Mouse (Mus musculus) kidney, embryonic 15.5 days (tissue): ENCODE data around the gene Tbc1d10a. TPM values are rescaled to one million over a fixed set of nuclear protein-coding genes. Genes with fewer than 3 reads are reported as not detected.

ENCODE experiments used
- ATAC-seq: fragments of 200-750 bp; cut with Nextera tagmentation; replicated peaks from 2 replicates; pipeline ENCODE4 v1.8.0; 2017; ENCODE audit warnings: moderate TSS enrichment; ENCODE audit not compliant: low FRiP score
- H3K27ac ChIP-seq: fragments of 300-500 bp; sonication (generic); 2 replicates; pipeline ENCODE4 v1.5.1; 2015; ENCODE audit warnings: mild to moderate bottlenecking, inconsistent platforms
- H3K27me3 ChIP-seq: fragments of 300-500 bp; sonication (generic); 2 replicates; pipeline ENCODE4 v1.6.1; 2015; ENCODE audit warnings: inconsistent platforms
- H3K36me3 ChIP-seq: fragments of 300-500 bp; sonication (generic); 2 replicates; pipeline ENCODE4 v1.6.1; 2015; ENCODE audit warnings: inconsistent platforms
- H3K4me1 ChIP-seq: fragments of 300-500 bp; sonication (generic); 2 replicates; pipeline ENCODE4 v1.6.1; 2015; ENCODE audit warnings: inconsistent platforms
- H3K4me2 ChIP-seq: fragments of 300-500 bp; sonication (generic); 2 replicates; pipeline ENCODE4 v1.6.1; 2015; ENCODE audit warnings: moderate library complexity, mild to moderate bottlenecking, inconsistent platforms
- H3K4me3 ChIP-seq: fragments of 300-500 bp; sonication (generic); replicated peaks from 2 replicates; pipeline ENCODE4 v1.5.1; 2015; ENCODE audit warnings: mild to moderate bottlenecking, inconsistent platforms
- H3K9ac ChIP-seq: fragments of 300-500 bp; sonication (generic); 2 replicates; pipeline ENCODE4 v1.6.1; 2015; ENCODE audit warnings: mild to moderate bottlenecking, inconsistent platforms
- H3K9me3 ChIP-seq: fragments of 300-500 bp; sonication (generic); replicated peaks from 2 replicates; pipeline ENCODE4 v1.6.1; 2016; ENCODE audit warnings: inconsistent platforms
- WGBS: fragments of 180-500 bp; shearing (Covaris S2); methylation state at CpG from one replicate; pipeline ENCODE4 v1.1.7; 2015; ENCODE audit warnings: mixed read lengths; 5-methylcytosine and 5-hydroxymethylcytosine counted together
- polyA plus RNA-seq: library from polyadenylated mRNA; unstranded; fragments of >200 nt; fragmentation: Nextera tagmentation; extraction: Ambion mirVana; gene quantifications from 2 replicates; pipeline ENCODE4 v1.2.1, GENCODE M21; 2015

The Tbc1d10a gene
- polyA plus RNA-seq, 1 experiment from 2014 or later, result 43.9 TPM

DNA sequence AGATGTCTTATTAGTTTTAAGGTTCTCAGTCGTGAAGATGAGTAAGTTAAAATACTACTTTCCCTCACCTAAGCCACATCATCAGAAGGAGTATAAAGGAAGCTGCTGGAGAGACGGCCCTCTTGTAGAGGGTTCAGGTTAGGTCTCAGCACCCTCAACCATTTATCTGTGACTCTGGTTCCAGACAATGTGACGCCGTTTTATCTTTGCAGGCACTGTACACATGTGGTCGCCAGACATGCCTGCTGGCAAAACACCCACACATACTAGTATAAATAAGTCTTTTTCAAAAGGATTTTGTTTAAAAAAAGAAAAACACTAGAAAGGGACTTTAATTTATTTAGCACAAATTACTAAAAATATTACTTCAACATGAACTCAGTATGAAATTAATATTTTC is 30.9 kb upstream of the Tbc1d10a start:
- Histone ChIP-seq H3K4me1 (peaks cover 13% of the 10 kb centered on the region), H3K9ac (no peak overlapping the region), H3K27me3 (no peaks in the 10 kb centered on the region), H3K4me3 (no peak overlapping the region), H3K9me3 (0 out of 2 replicates have a peak, but pooled peaks cover 3% of the 10 kb centered on the region), H3K4me2 (no peak overlapping the region), H3K27ac (no peak overlapping the region), H3K36me3 (peaks cover 9% of the 10 kb centered on the region; the same call in 1 of the 2 replicates)
- ATAC-seq, result no peak
- WGBS, result 80% methylated on average over 5 of the region's 5 CpGs

DNA sequence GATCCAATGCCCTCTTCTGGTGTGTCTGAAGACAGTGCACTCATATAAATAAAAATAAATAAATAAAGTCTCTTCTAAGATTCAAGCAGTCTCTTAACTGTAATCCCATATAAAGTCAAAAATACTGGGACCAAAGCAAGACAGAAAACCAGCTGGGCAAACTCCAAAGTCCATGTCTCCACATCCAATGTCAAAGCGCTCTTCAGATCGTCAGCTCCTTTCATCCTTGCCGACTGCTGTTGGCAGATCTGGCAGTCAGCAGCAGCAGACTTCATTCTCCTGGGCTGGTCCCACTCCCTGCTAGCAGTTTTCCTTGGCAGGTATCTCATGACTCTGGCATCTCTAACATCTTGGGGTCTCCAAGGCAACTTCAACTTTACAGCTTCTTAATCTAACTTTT is 27.9 kb upstream of the Tbc1d10a start:
- 91% methylated on average over 3 of the region's 3 CpGs for WGBS
- Histone ChIP-seq H3K9ac (no peak overlapping the region), H3K4me1 (peaks cover 36% of the 10 kb centered on the region), H3K27ac (no peak overlapping the region), H3K9me3 (0 out of 2 replicates have a peak, but pooled peaks cover 3% of the 10 kb centered on the region), H3K4me2 (no peak overlapping the region), H3K27me3 (no peaks in the 10 kb centered on the region), H3K4me3 (no peak overlapping the region), H3K36me3 (peaks cover 27% of the 10 kb centered on the region)
- ATAC-seq, result no peak

GRCm38 (mm10) chr11:4159808-4160708 is 26.5 kb upstream of the Tbc1d10a start, which contains the start of the genes Ccdc157 and Sf3a1:
TSS of gene Ccdc157 (minus strand) at chr11:4160293.
TSS of gene Sf3a1 (plus strand) at chr11:4160350.
- Histone ChIP-seq H3K9me3 (no peaks in the 10 kb centered on the region), H3K36me3 (peaks cover 41% of the 10 kb centered on the region), H3K4me3 (peak within 1 kb of the TSS; percentile 82), H3K9ac (peak within 1 kb of the TSS; percentile 76), H3K4me2 (peak within 1 kb of the TSS; percentile 80), H3K4me1 (peaks cover 36% of the 10 kb centered on the region), H3K27ac (peak within 1 kb of the TSS; percentile 90), H3K27me3 (no peaks in the 10 kb centered on the region)
- peak; percentile 97 for ATAC-seq
- 1% methylated on average over 54 of the region's 54 CpGs for WGBS

- WGBS, result 6% methylated on average over 15 of the region's 15 CpGs
- Histone ChIP-seq H3K4me1 (peaks cover 36% of the 10 kb centered on the region), H3K9ac (peak overlapping the region; percentile 76), H3K36me3 (peaks cover 50% of the 10 kb centered on the region), H3K4me2 (peak overlapping the region; percentile 80), H3K4me3 (peak overlapping the region; percentile 82), H3K27me3 (no peaks in the 10 kb centered on the region), H3K27ac (peak overlapping the region; percentile 90), H3K9me3 (no peaks in the 10 kb centered on the region)
- no peak for ATAC-seq
These were observed 25.7 kb upstream of the Tbc1d10a start for GRCm38 (mm10) chr11:4160758-4161480.

- no peaks in the 10 kb centered on the region for H3K9me3 ChIP-seq
- H3K36me3 ChIP-seq, result peaks cover 87% of the 10 kb centered on the region
- ATAC-seq, result no peak
- 98% methylated on average over 2 of the region's 2 CpGs for WGBS
- H3K9ac ChIP-seq, result no peak overlapping the region
- H3K4me3 ChIP-seq, result no peak overlapping the region
- H3K4me2 ChIP-seq, result no peak overlapping the region
- no peak overlapping the region for H3K27ac ChIP-seq
- H3K4me1 ChIP-seq, result peaks cover 25% of the 10 kb centered on the region
- no peaks in the 10 kb centered on the region for H3K27me3 ChIP-seq
These were observed 21.9 kb upstream of the Tbc1d10a start for GRCm38 (mm10) chr11:4164701-4165100.

DNA sequence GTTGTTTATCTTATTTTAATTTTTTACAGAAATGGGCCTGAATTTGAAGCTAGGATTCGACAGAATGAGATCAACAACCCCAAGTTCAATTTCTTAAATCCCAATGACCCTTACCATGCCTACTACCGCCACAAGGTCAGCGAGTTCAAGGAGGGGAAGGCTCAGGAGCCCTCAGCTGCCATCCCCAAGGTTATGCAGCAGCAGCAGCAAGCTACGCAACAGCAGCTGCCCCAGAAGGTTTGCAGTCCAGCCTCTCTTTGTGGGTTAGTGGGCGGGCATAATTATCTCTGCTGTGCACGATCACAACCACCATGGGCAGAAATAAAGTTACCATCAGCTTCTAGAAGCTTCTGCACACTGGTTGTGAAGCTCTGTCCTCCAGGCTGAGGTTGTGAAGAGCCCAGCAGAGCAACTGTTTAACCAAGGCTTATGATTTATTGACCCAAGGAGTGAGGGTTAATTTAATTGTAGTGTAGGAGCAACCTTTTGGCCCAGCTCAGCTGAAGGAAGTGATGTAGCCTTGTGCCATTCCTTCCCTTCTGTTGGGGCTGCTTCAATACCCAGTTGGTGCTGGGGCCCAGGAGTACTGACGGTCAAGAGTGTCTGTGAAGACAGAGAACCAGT is 20.0 kb upstream of the Tbc1d10a start:
- Histone ChIP-seq H3K27me3 (no peaks in the 10 kb centered on the region), H3K4me3 (no peak overlapping the region), H3K36me3 (peaks cover 100% of the 10 kb centered on the region), H3K4me1 (peaks cover 14% of the 10 kb centered on the region), H3K4me2 (no peak overlapping the region), H3K9me3 (no peaks in the 10 kb centered on the region), H3K27ac (no peak overlapping the region), H3K9ac (no peak overlapping the region)
- WGBS, result 89% methylated on average over 7 of the region's 7 CpGs
- ATAC-seq, result no peak

DNA sequence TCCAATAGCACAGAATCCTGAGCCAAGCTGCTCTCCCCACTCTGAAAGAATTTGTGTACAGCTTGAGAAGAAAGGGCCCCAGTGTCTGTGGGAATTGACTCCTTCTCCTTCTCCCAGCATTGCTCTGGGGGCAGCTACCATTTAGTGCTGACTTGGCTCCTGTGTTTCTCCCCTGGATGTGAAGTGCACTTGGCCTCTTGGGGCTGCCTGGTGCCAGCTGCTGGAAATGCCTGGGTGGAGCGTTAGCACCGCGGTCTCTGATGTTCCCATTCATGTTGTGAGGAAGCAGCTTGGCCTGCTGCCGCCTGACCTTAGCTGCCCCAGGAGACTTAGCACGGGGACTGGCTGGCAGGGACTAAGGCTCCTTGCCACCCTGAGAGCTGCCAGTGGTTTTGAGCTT is 12.0 kb upstream of the Tbc1d10a start:
- no peak for ATAC-seq
- H3K9ac ChIP-seq, result no peak overlapping the region
- 88% methylated on average over 5 of the region's 5 CpGs for WGBS

DNA sequence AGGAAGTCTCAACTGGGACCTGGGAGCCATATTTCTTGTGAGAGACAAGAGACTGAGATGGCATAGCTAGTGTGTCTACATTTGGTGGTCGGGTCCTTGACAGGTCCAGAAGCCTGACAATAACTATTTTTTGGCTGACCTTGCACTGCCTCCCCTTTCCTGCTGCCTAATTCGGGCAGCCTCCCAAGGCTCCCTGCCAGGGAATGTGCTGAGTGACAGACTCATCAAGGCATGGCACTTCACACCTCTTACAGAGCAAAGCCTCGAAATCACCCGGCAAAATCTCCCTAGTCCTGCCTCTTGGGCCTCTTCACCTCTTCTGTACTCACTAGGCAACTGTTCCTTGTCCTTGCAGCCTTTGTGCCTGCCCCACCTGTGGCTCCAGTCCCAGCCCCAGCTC is 8.9 kb upstream of the Tbc1d10a start:
- 64% methylated on average over 4 of the region's 4 CpGs for WGBS
- H3K9me3 ChIP-seq, result no peaks in the 10 kb centered on the region
- no peak overlapping the region for H3K4me3 ChIP-seq
- H3K27ac ChIP-seq, result no peak overlapping the region
- no peak overlapping the region for H3K4me2 ChIP-seq
- no peaks in the 10 kb centered on the region for H3K4me1 ChIP-seq
- H3K27me3 ChIP-seq, result no peaks in the 10 kb centered on the region
- no peak overlapping the region for H3K9ac ChIP-seq
- ATAC-seq, result no peak
- peaks cover 99% of the 10 kb centered on the region for H3K36me3 ChIP-seq

More for the DNA sequence above, 12.0 kb upstream of the Tbc1d10a start:
- H3K4me3 ChIP-seq, result no peak overlapping the region
- no peaks in the 10 kb centered on the region for H3K27me3 ChIP-seq
- peaks cover 100% of the 10 kb centered on the region for H3K36me3 ChIP-seq
- H3K9me3 ChIP-seq, result no peaks in the 10 kb centered on the region
- H3K27ac ChIP-seq, result no peak overlapping the region
- H3K4me1 ChIP-seq, result no peaks in the 10 kb centered on the region
- no peak overlapping the region for H3K4me2 ChIP-seq

- WGBS, result 13% methylated on average over 1 of the region's 1 CpGs
- Histone ChIP-seq H3K4me3 (no peak overlapping the region), H3K9ac (no peak overlapping the region), H3K27me3 (no peaks in the 10 kb centered on the region), H3K9me3 (no peaks in the 10 kb centered on the region), H3K4me2 (no peak overlapping the region), H3K36me3 (peaks cover 65% of the 10 kb centered on the region), H3K4me1 (peaks cover under 1% of the 10 kb centered on the region; the same call in 1 of the 2 replicates), H3K27ac (no peak overlapping the region)
- ATAC-seq, result no peak
These were observed 4.5 kb upstream of the Tbc1d10a start for GRCm38 (mm10) chr11:4182061-4182460.

DNA sequence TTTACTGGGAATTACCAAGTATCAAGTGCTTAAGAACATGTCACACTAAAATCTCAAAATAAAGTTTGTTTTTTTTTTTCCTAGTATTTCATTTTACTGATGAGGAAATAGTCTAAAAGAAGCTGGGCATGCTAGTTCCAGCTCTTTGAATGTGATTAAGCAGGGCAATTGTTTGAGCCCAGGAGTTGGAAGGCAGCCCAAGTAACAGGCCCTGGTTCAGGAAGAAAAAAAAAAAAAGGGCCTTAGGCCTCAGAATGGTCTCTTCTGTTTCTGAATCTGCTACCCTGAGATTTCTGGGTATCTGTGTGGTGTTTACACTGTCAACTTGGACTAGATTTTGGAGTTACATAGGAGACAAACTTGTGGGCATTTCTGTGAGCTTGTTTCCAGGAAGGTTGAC is 3.1 kb upstream of the Tbc1d10a start:
- H3K27me3 ChIP-seq, result no peaks in the 10 kb centered on the region
- peaks cover 51% of the 10 kb centered on the region for H3K36me3 ChIP-seq
- H3K4me2 ChIP-seq, result no peak overlapping the region
- ATAC-seq, result no peak
- peak overlapping the region; percentile 56; the same call in 1 of the 2 replicates for H3K27ac ChIP-seq
- no peak overlapping the region for H3K4me3 ChIP-seq
- H3K9ac ChIP-seq, result no peak overlapping the region
- H3K9me3 ChIP-seq, result no peaks in the 10 kb centered on the region
- peaks cover 14% of the 10 kb centered on the region for H3K4me1 ChIP-seq

GRCm38 (mm10) chr11:4184251-4184952 is 2.2 kb upstream of the Tbc1d10a start:
- Histone ChIP-seq H3K36me3 (peaks cover 42% of the 10 kb centered on the region), H3K27ac (peak overlapping the region; percentile 56; the same call in 1 of the 2 replicates), H3K4me2 (no peak overlapping the region), H3K9me3 (no peaks in the 10 kb centered on the region), H3K27me3 (no peaks in the 10 kb centered on the region), H3K4me1 (peaks cover 22% of the 10 kb centered on the region), H3K9ac (no peak overlapping the region), H3K4me3 (no peak overlapping the region)
- ATAC-seq, result no peak
- 72% methylated on average over 4 of the region's 4 CpGs for WGBS
